8 mouse cellular contexts compared by ENCODE assay signal in the genomic region with DNA sequence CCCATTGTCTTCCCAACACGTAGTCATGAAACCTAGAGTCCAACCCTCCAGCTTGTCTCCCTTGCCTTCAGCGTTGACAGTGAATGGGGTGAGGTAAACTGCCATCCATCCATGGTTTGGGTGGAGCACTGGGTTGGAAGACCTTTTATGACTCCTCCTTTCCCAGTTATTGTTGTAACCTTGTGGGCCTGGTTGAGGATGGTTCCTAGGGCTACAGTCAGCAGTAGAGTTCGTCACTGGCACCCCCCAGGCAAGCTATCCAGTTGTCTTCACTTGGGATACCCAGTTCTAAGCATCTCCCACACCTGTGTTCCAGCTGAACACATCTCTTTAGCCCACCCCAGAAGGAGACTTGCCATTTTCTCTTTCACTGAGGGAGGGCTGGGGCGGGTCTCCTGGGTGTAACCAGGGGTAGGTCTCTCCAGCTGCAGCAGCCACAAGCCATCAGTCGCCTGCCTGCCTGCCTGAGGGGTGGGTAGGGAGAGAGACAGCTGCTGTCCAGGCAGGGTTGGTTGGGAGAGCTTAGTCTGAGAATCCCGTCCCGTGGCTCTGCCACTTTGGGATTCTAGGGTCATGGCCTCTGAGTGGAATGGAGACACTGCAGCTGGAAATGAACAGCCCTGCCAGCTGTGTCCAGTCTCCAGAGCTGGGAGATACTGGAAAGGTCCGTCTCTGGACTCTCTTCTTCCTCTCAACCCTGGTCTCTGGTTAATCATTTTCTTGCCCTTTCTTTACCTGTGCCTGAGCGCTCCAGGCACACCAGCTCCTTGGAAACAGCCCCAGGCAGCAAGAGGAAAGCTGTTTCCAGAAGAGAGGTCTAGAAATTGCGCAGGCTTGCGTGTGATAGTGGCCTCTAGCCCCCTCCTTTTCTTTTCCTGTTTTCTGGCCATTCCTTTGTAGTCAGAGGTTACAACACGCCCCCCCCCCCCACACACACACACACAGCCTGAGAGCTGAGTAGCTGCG. TPM values are rescaled to one million over a fixed set of nuclear protein-coding genes. Genes with fewer than 3 reads are reported as not detected.
DNase-seq lines count a peak whose midpoint lies in the region; ATAC-seq and TF ChIP-seq lines count a peak whose summit lies in the region.

No protein-coding gene starts in this region.

- peaks cover 24% of the 10 kb centered on the region for H3K4me1 ChIP-seq in heart, postnatal 0 days (ENCODE audit: control insufficient read depth, insufficient read depth)
- peaks cover 54% of the 10 kb centered on the region for H3K4me1 ChIP-seq in midbrain, embryonic 13.5 days (replicated peaks)
- no peaks in the 10 kb centered on the region; the same call in 1 of the 2 replicates for H3K4me1 ChIP-seq in cerebellum, adult 2 months (ENCODE audit: control insufficient read depth, insufficient read depth, low read length)

- H3K27me3 ChIP-seq in heart, postnatal 0 days (ENCODE audit: control insufficient read depth, insufficient read depth, low read length) = no peaks in the 10 kb centered on the region
- H3K27me3 ChIP-seq in midbrain, embryonic 13.5 days = peaks cover 62% of the 10 kb centered on the region
- peaks cover 1% of the 10 kb centered on the region; the same call in 1 of the 2 replicates for H3K27me3 ChIP-seq in cerebellum, adult 2 months (ENCODE audit: control insufficient read depth, insufficient read depth, low read length)

- no peak for TF ChIP-seq CTCF in heart, postnatal 0 days (IDR thresholded peaks at IDR 0.05; ENCODE audit: low read depth)
- no peak for TF ChIP-seq CTCF in cerebellum, adult 2 months (IDR thresholded peaks at IDR 0.05; ENCODE audit: borderline replicate concordance, insufficient read depth, low read depth, low read length)

- peaks cover 29% of the 10 kb centered on the region for H3K36me3 ChIP-seq in heart, postnatal 0 days (replicated peaks; ENCODE audit: control insufficient read depth, insufficient read depth, low read length)
- peaks cover 12% of the 10 kb centered on the region for H3K36me3 ChIP-seq in midbrain, embryonic 13.5 days

- peak overlapping the region; percentile 63 for H3K4me2 ChIP-seq in heart, postnatal 0 days (ENCODE audit: low read depth, low read length)
- peak overlapping the region; percentile 34 for H3K4me2 ChIP-seq in midbrain, embryonic 13.5 days (replicated peaks)

- peak overlapping the region; percentile 65 for H3K4me3 ChIP-seq in heart, postnatal 0 days (ENCODE audit: low read depth, low read length)
- H3K4me3 ChIP-seq in midbrain, embryonic 13.5 days (replicated peaks) = no peak overlapping the region
- H3K4me3 ChIP-seq in cerebellum, adult 2 months (replicated peaks; ENCODE audit: insufficient read depth, low read depth, low read length) = no peak overlapping the region

- WGBS in heart, postnatal 0 days = 39% methylated on average over 13 of the region's 13 CpGs
- WGBS in midbrain, embryonic 13.5 days = 35% methylated on average over 13 of the region's 13 CpGs
- 49% methylated on average over 13 of the region's 13 CpGs for WGBS in cerebellum, adult 2 months

- TF ChIP-seq EP300 in heart, postnatal 0 days (IDR thresholded peaks at IDR 0.05; ENCODE audit: low read depth) = no peak

- peak; percentile 56 for DNase-seq in 416B (ENCODE audit: low read depth)
- DNase-seq in ZHBTc4 (ENCODE audit: low read depth, low spot score) = peak; percentile 64
- peak; percentile 41 for DNase-seq in heart, postnatal 0 days (ENCODE audit: low spot score)
- DNase-seq in kidney, postnatal 4 days = peak; percentile 69 to 80
- DNase-seq in cerebellum, adult 2 months = no peak
- DNase-seq in urinary bladder, postnatal 4 days (ENCODE audit: low spot score in 2 of 2) = no peak
- no peak for DNase-seq in right cerebral cortex, postnatal 4 days

- no peak for ATAC-seq in heart, postnatal 0 days (ENCODE audit: insufficient read depth, low read depth)
- ATAC-seq in midbrain, embryonic 13.5 days = no peak

- TF ChIP-seq POLR2A in cerebellum, adult 2 months (IDR thresholded peaks at IDR 0.05; ENCODE audit: borderline replicate concordance, insufficient read depth, low read length) = no peak

- H3K9ac ChIP-seq in heart, postnatal 0 days (replicated peaks; ENCODE audit: low read depth, low read length) = peak overlapping the region; percentile 81
- no peak overlapping the region for H3K9ac ChIP-seq in midbrain, embryonic 13.5 days (replicated peaks)

- peak overlapping the region; percentile 92 for H3K27ac ChIP-seq in heart, postnatal 0 days (ENCODE audit: low read depth)
- no peak overlapping the region for H3K27ac ChIP-seq in midbrain, embryonic 13.5 days
- no peak overlapping the region for H3K27ac ChIP-seq in cerebellum, adult 2 months (ENCODE audit: insufficient read depth, low read length)

- no peaks in the 10 kb centered on the region for H3K9me3 ChIP-seq in heart, postnatal 0 days (replicated peaks; ENCODE audit: control insufficient read depth, low read length)
- H3K9me3 ChIP-seq in midbrain, embryonic 13.5 days = no peaks in the 10 kb centered on the region

RNA-seq across cellular contexts. Expression of a gene that starts 2.6 kb away (rescaled TPM):
- total RNA-seq in heart, postnatal 0 days (2014; rRNA removed; ENCODE audit: low replicate concordance) = 235 and 276 TPM in 2 replicates
- polyA plus RNA-seq in heart, postnatal 0 days (2015; fragmentation: Nextera tagmentation; extraction: Ambion mirVana) = 203 and 209 TPM in 2 replicates
- polyA plus RNA-seq in midbrain, embryonic 13.5 days (2015; fragmentation: Nextera tagmentation; extraction: Ambion mirVana) = 44.0 and 49.9 TPM in 2 replicates
- polyA plus RNA-seq in cerebellum, adult 2 months (2012; rRNA removed) = 12.9 and 13.0 TPM in 2 replicates

RNA-seq across cellular contexts. Expression of a gene that starts 18.2 kb away (rescaled TPM):
- 3.6 and 6.6 TPM in 2 replicates for total RNA-seq in heart, postnatal 0 days (2014; rRNA removed; ENCODE audit: low replicate concordance)
- polyA plus RNA-seq in heart, postnatal 0 days (2015; fragmentation: Nextera tagmentation; extraction: Ambion mirVana) = 2.3 and 2.6 TPM in 2 replicates
- polyA plus RNA-seq in midbrain, embryonic 13.5 days (2015; fragmentation: Nextera tagmentation; extraction: Ambion mirVana) = 1.9 and 2.0 TPM in 2 replicates
- polyA plus RNA-seq in cerebellum, adult 2 months (2012; rRNA removed) = 1.00 and 1.0 TPM in 2 replicates

RNA-seq across cellular contexts. Expression of a gene that starts 20.8 kb away (rescaled TPM):
- total RNA-seq in heart, postnatal 0 days (2014; rRNA removed; ENCODE audit: low replicate concordance) = 3.2 and 15.5 TPM in 2 replicates
- 0.75 and 0.78 TPM in 2 replicates for polyA plus RNA-seq in heart, postnatal 0 days (2015; fragmentation: Nextera tagmentation; extraction: Ambion mirVana)
- 89.0 and 94.9 TPM in 2 replicates for polyA plus RNA-seq in midbrain, embryonic 13.5 days (2015; fragmentation: Nextera tagmentation; extraction: Ambion mirVana)
- polyA plus RNA-seq in cerebellum, adult 2 months (2012; rRNA removed) = 1.9 and 2.2 TPM in 2 replicates

RNA-seq across cellular contexts. Expression of a gene that starts 27.3 kb away (rescaled TPM):
- total RNA-seq in heart, postnatal 0 days (2014; rRNA removed; ENCODE audit: low replicate concordance) = 1.9 and 5.8 TPM in 2 replicates
- polyA plus RNA-seq in heart, postnatal 0 days (2015; fragmentation: Nextera tagmentation; extraction: Ambion mirVana) = 1.6 and 2.0 TPM in 2 replicates
- polyA plus RNA-seq in midbrain, embryonic 13.5 days (2015; fragmentation: Nextera tagmentation; extraction: Ambion mirVana) = 0.31 TPM in 1 of 2 replicates, not detected in the other
- polyA plus RNA-seq in cerebellum, adult 2 months (2012; rRNA removed) = 0.74 and 0.87 TPM in 2 replicates

RNA-seq across cellular contexts. Expression of a gene that starts 53.3 kb away (rescaled TPM):
- not detected in 2 replicates for total RNA-seq in heart, postnatal 0 days (2014; rRNA removed; ENCODE audit: low replicate concordance)
- polyA plus RNA-seq in heart, postnatal 0 days (2015; fragmentation: Nextera tagmentation; extraction: Ambion mirVana) = 0.12 and 0.19 TPM in 2 replicates
- 0.20 TPM in 1 of 2 replicates, not detected in the other for polyA plus RNA-seq in midbrain, embryonic 13.5 days (2015; fragmentation: Nextera tagmentation; extraction: Ambion mirVana)
- 0.46 and 0.65 TPM in 2 replicates for polyA plus RNA-seq in cerebellum, adult 2 months (2012; rRNA removed)

Comparison
In these comparisons a context has a peak if more than half of its experiments do, and no peak if none do; other contexts are left out.
1. DNase-seq: peak in 416B (single experiment), ZHBTc4 (single experiment), heart, postnatal 0 days (single experiment) and kidney, postnatal 4 days (2 of 2); none in cerebellum, adult 2 months (0 of 2), urinary bladder, postnatal 4 days (0 of 2) and right cerebral cortex, postnatal 4 days (single experiment).
2. RNA of a gene that starts 20.8 kb away (polyA plus RNA-seq): 89.0 to 94.9 TPM in midbrain, embryonic 13.5 days; 1.9 to 2.2 TPM in cerebellum, adult 2 months and 0.75 to 0.78 TPM in heart, postnatal 0 days; every median in the first group is over 10 times any median in the second.